Mouse (Mus musculus): ENCODE results near the gene Clock.

GRCm38 (mm10) chr5:76190609-76191008 is 114.0 kb downstream of the Clock start:
- TF ChIP-seq CTCF (IDR thresholded peaks at IDR 0.05; ENCODE audit: insufficient read depth, low read length) (no peak), POLR2A (IDR thresholded peaks at IDR 0.05; ENCODE audit: borderline replicate concordance, extremely low read depth, low read depth, low read length) (no peak)
